Comparison of ENCODE assay signal across 8 mouse cellular contexts in genomic region chr9:64779628-64780027, GRCm38 (mm10). TPM values are rescaled to one million over a fixed set of nuclear protein-coding genes. Genes with fewer than 3 reads are reported as not detected.
DNase-seq lines count a peak whose midpoint lies in the region; ATAC-seq and TF ChIP-seq lines count a peak whose summit lies in the region.

No protein-coding gene starts in this region.

- peaks cover 4% of the 10 kb centered on the region for H3K4me1 ChIP-seq in heart, adult 2 months (ENCODE audit: control insufficient read depth, insufficient read depth, low read length)
- H3K4me1 ChIP-seq in heart, embryonic 10.5 days, result peaks cover 12% of the 10 kb centered on the region; the same call in 1 of the 2 replicates

- no peak for TF ChIP-seq EP300 in heart, adult 2 months (IDR thresholded peaks at IDR 0.05; ENCODE audit: insufficient read depth, low read depth, low read length)

- WGBS in heart, adult 2 months, result 33% methylated on average over 7 of the region's 7 CpGs
- WGBS in heart, embryonic 10.5 days, result 37% methylated on average over 7 of the region's 7 CpGs

- no peak overlapping the region for H3K9ac ChIP-seq in heart, adult 2 months (ENCODE audit: low read depth, low read length)

- TF ChIP-seq CTCF in heart, adult 2 months (IDR thresholded peaks at IDR 0.05), result peak; percentile 86

- H3K9me3 ChIP-seq in heart, embryonic 10.5 days, result no peaks in the 10 kb centered on the region

- H3K4me3 ChIP-seq in heart, adult 2 months, result no peak overlapping the region
- no peak overlapping the region for H3K4me3 ChIP-seq in heart, embryonic 10.5 days

- no peaks in the 10 kb centered on the region for H3K27me3 ChIP-seq in heart, adult 2 months (ENCODE audit: control insufficient read depth, insufficient read depth, low read length)
- no peaks in the 10 kb centered on the region for H3K27me3 ChIP-seq in heart, embryonic 10.5 days (ENCODE audit: insufficient read depth, poor library complexity, severe bottlenecking)

- no peak overlapping the region for H3K27ac ChIP-seq in heart, adult 2 months
- H3K27ac ChIP-seq in heart, embryonic 10.5 days, result no peak overlapping the region

- H3K36me3 ChIP-seq in heart, adult 2 months (ENCODE audit: control insufficient read depth, insufficient read depth, low read length), result no peaks in the 10 kb centered on the region
- H3K36me3 ChIP-seq in heart, embryonic 10.5 days, result no peaks in the 10 kb centered on the region

- no peak for DNase-seq in heart, adult 2 months
- no peak for DNase-seq in heart, embryonic 10.5 days (ENCODE audit: low spot score)
- peak; percentile 61 for DNase-seq in 3T3-L1 (ENCODE audit: low read depth, low spot score)
- peak; percentile 64 for DNase-seq in ZHBTc4 (ENCODE audit: low read depth, low spot score)
- peak; percentile 27 for DNase-seq in thymus, postnatal 25 days
- no peak for DNase-seq in gastrocnemius, postnatal 36 days
- no peak for DNase-seq in heart, postnatal 25 days (ENCODE audit: low spot score)

- TF ChIP-seq POLR2A in heart, adult 2 months (IDR thresholded peaks at IDR 0.05; ENCODE audit: insufficient read depth, low read depth, low read length), result no peak

- intact Hi-C loops in heart, adult 2 months (cut with DNase I), result loop anchor here (1.0 to 5.0 kb wide), 4 partner anchors 83 to 178 kb away; no protein-coding TSS in a partner anchor
- intact Hi-C loops in gastrocnemius, postnatal 36 days (cut with DNase I), result loop anchor here (5.0 kb wide), 3 partner anchors 83 to 183 kb away; partner anchors contain the start of gene Ints14
- intact Hi-C loops in heart, postnatal 25 days (cut with DNase I), result loop anchor here (2.0 to 5.0 kb wide), 5 partner anchors 33 to 181 kb away; partner anchors contain the start of genes Dennd4a and Ints14

- ATAC-seq in hematopoietic stem cell, adult 5-6 weeks (replicated peaks in 1 of 2; ENCODE audit: insufficient read depth in 1 of 2, low FRiP score in 2 of 2, low TSS enrichment in 1 of 2, low read depth in 1 of 2, poor library complexity in 2 of 2, severe bottlenecking in 2 of 2), result peak; percentile 39 to 49; a peak in 2 of 4 replicates

- H3K79me2 ChIP-seq in heart, adult 2 months (replicated peaks; ENCODE audit: control insufficient read depth, insufficient read depth, low read length), result no peaks in the 10 kb centered on the region

RNA-seq across cellular contexts. Expression of gene Dennd4a, which starts 31.5 kb away (rescaled TPM):
- 10 to 100 TPM in 1 of 2 experiments, 1 to 10 TPM in 1; 6.8 to 10.2 TPM for total RNA-seq in heart, adult 2 months (2021)
- 4.5 and 6.0 TPM in 2 replicates for polyA plus RNA-seq in heart, adult 2 months (2012; rRNA removed)
- 7.3 and 7.8 TPM in 2 replicates for polyA plus RNA-seq in heart, embryonic 10.5 days (2016; fragmentation: Nextera tagmentation; extraction: Ambion mirVana)
- total RNA-seq in hematopoietic stem cell, adult 5-6 weeks (2017), result 55.7 and 75.6 TPM in 2 replicates
- 1 to 10 TPM; 2.6 to 3.5 TPM for total RNA-seq in gastrocnemius, postnatal 36 days (2021)
- 1 to 10 TPM; 6.9 to 7.9 TPM for total RNA-seq in heart, postnatal 25 days (2021)

RNA-seq across cellular contexts. Expression of gene Rab11a, which starts 42.1 kb away (rescaled TPM):
- 100 to 1,000 TPM; 154 to 162 TPM for total RNA-seq in heart, adult 2 months (2021)
- 79.0 and 140 TPM in 2 replicates for polyA plus RNA-seq in heart, adult 2 months (2012; rRNA removed)
- polyA plus RNA-seq in heart, embryonic 10.5 days (2016; fragmentation: Nextera tagmentation; extraction: Ambion mirVana), result 318 and 342 TPM in 2 replicates
- 131 and 206 TPM in 2 replicates for total RNA-seq in hematopoietic stem cell, adult 5-6 weeks (2017)
- 10 to 100 TPM; 89.1 to 95.6 TPM for total RNA-seq in gastrocnemius, postnatal 36 days (2021)
- total RNA-seq in heart, postnatal 25 days (2021), result 100 to 1,000 TPM; 170 to 191 TPM

Comparison
In these comparisons a context has a peak if more than half of its experiments do, and no peak if none do; other contexts are left out.
1. DNase-seq: peak in 3T3-L1 (single experiment), ZHBTc4 (single experiment) and thymus, postnatal 25 days (single experiment); none in heart, adult 2 months (0 of 2), heart, embryonic 10.5 days (single experiment), gastrocnemius, postnatal 36 days (0 of 2) and heart, postnatal 25 days (single experiment).